Mouse (Mus musculus) gastrocnemius, adult 8-10 months (tissue): ENCODE measurements at regions not wholly inside any gene's neighbourhood (a gene's known extent, or its start where the extent isn't known, plus 50 kb on each side); places are given as distances from the start of the nearest gene placed in this dataset.

Source experiments
- DNase-seq, 2 experiments: peaks; one replicate each; pipeline ENCODE4 v3.0.0; 2022; ENCODE audit warnings: low spot score in 2 of 2

DNA sequence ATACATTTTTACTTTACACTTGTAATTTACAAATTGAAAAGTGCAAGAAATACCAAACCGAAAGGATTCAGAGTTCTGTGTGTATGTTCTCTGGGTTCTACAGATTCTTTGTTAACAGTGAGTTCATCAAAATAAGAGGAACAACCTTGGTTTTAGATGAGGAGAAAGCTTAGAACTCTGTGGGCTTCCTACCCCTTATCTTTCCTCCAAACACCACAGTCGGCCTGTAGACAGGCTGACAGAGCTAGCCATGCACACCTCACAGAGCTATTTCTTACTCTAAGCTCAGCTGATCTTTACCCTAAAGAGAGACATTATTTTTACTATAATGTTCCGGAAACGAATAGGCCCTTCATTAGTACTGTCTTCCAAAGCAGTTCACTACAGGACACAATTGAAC lies 67.7 kb upstream of the Zdhhc17 start:
- no peak for DNase-seq

DNA sequence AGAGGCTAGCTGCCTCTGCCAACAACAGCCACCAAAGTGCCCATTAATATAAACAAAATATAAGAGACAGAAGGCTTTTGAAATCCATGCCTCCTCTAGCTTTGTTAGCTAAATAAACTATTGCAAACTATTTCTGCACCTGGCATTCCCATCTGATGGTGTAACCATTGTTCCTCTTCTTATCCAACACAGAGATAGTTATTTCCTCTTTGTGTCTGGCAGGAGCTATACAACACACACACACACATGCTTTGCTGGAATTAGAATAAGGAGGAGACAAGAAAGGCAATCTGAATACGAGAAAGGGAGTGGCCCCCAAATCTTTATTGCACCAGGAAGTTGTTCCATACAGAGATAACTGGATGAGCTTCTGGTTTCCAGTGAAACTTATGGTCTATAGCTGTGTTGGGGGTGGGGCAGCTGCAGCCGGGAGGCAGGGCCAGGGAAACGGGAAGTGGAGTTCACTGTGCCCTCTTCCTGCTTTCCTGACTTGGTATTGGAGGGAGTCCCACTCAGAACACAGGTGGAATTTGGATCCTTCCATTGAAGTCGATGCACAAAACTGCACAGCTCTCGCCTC lies 64.0 kb upstream of the Zdhhc17 start:
- DNase-seq = no peak

DNA sequence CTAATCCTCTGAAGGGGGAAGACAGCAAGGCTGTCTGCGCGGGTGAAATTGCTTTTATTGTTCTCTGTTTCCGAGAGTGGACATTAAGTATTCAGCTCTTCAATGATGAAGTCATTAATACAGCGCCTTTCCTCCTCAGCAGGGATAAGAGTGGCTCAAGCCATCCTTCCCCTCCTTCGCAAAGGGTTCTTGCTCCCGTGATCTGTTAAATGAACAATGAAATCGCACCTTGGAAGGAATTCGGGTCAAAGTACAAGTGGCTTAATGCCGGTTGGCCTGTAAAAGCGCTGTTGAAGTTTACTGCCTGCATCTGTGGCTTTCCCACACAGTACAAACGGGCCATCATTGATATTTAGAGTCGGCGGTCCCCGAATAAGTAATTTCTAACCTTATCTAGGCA lies 63.3 kb upstream of the Zdhhc17 start:
- DNase-seq = no peak

DNA sequence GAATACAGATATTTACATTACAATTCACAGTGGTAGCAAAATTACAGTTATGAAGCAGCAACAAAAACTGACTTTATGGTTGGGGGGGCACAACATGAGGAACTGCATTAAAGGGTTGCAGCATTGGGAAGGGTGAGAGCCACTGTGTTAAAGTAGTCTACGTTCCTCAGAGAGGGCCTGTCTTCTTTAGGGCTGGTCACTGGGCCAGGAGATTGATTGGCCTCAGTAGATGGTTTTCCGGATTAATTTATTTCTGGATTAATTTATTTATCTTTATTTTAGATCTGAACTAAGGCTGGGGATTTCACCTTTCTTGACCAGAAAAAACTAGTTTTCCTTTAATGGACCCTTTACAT lies 62.6 kb upstream of the Zdhhc17 start:
- DNase-seq = no peak

DNA sequence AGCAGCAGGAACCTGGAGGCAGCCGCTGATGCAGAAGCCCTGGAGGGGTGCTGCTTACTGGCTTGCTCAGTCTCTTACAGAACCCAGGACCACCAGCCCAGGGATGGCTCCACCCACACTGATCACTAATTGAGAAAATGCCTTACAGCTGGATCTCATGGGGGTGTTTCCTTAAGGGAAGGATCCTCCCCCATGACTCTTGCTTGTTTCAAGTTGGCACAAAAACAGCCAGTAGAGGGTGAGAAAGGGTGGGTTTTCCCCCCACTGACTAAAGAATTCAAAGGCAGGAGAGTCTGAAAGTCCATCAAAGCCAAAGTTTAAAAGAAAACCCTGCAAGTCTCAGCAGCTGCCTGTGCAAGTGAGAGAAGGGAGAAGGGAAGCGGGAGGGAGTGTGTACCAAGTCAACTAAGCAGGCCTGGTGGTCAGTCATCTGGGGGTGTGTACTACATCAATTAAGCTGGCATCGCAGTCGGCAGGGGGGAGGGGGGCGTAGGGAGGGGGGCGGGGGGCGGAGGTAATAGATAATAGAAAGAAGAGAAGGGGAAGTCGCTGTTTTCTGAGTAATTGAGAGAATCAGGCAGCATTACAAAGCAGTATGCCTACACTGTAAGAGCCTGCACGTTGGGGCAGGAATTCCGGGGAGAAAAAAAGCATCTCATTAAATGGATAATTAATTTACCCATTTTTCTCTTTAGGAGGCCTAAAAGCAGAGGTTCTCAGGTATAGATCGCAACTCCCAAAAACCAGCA lies 62.0 kb upstream of the Zdhhc17 start:
- no peak for DNase-seq

DNA sequence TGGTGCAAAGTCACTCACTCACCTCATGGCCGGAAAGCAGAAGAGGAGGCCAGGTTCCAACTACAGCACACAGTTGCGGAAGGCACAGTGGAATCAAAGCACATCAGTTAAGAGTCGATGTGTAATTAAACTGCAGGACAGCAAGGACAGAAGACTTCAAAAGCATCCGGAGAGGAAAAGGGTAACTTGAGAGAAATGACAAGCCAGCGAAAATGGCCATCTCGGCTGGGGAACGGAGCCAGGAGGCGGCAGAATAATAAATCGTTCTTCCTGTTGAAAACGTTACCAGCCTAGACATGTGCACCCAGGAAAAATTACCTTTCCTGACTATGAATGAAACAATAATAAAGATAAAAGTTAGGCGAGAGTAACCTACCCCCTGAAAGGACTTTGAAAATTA lies 56.2 kb upstream of the Zdhhc17 start:
- no peak for DNase-seq

DNA sequence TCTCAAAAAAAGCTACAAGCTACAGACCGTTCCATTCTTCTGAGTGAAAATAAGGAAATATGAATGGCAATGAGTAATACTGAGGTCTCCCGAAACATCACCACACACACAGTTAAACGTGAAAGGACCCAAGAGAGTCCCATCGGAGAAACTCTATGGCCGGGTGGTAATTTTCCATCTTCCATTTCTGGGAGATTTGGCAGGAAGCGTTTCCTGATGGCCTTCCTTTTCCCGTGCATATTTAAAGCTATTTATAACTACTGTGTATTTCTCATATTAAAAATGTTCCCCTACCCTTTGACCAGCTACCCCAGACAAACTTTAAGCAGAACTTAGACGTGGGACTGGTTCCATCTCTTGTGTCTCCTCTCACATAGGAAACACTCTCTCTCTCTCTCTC lies 50.7 kb upstream of the Zdhhc17 start:
- no peak for DNase-seq
